Mouse (Mus musculus): ENCODE data around the gene Adarb2.

The Adarb2 gene

DNA sequence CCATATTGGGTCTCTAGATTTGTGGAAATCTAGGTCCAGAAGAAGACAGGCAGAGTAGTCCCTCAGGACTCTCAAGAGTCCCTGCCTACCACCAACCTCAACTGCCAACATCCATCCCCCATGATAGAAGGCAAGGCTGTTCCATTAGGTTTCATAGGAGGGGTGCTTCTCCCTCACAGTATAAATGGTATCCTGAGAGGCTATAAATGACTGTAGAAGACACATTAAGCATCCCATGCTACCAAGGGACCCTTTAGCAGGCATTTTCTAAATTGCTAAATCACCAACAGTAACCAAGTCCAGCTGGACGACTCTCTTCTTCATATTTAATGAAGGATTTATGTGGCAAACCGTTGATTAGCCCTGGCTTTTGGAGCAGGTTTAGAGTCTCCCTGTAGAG lies 446.6 kb downstream of the Adarb2 start:
- no peak for DNase-seq (ENCODE audit: low read depth in 2 of 2, low spot score in 2 of 2)

DNA sequence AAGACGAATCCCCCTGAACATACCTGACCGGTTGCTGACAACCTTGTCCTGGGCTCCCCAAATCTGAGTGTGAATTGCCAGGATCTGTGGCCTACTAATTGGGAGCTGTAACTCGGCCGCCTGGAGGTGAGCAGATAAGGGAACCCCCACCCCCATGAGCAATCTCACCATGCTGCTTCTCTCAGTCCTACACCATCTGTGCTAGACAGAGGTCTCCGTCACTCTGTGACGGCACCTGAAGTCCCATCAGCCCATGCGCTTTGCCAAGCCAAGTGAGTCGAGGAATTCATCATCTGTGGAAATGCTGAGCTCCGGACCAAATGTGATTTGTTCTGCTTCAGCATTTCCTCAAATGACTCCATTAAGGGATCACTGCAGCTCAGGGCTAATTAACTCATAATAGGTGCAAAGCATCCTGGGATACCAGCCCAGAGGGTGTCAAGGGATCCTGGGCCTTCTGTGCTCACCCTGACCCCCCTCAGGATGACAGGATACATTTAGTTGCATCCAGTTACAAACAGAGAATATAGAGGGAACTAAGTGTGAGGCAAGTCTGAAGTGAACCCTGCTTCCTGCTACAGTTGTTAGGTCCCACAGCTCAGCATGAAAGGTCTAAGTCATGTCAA lies 462.1 kb downstream of the Adarb2 start:
- no peak for DNase-seq (ENCODE audit: low read depth in 2 of 2, low spot score in 2 of 2)

DNA sequence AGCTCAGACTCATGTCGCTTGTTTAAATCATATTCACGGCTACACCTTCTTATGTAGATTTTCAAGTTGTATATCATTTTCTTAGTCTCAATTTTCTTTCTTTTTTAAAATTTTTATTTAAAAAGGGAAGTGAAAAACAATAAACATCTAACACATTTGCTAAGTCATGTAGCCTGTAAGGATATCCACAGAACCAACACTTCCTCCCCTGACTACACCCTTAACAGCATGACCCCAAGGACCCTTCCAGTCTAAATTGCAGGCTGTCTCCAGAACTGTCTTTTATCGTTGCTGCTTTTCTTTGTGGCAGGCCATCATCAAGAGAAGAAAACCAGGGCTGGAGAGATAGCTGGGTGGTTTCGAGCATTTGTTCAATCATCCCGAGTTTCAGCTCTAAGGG lies 474.5 kb downstream of the Adarb2 start:
- DNase-seq (ENCODE audit: low read depth in 2 of 2, low spot score in 2 of 2), result no peak

DNA sequence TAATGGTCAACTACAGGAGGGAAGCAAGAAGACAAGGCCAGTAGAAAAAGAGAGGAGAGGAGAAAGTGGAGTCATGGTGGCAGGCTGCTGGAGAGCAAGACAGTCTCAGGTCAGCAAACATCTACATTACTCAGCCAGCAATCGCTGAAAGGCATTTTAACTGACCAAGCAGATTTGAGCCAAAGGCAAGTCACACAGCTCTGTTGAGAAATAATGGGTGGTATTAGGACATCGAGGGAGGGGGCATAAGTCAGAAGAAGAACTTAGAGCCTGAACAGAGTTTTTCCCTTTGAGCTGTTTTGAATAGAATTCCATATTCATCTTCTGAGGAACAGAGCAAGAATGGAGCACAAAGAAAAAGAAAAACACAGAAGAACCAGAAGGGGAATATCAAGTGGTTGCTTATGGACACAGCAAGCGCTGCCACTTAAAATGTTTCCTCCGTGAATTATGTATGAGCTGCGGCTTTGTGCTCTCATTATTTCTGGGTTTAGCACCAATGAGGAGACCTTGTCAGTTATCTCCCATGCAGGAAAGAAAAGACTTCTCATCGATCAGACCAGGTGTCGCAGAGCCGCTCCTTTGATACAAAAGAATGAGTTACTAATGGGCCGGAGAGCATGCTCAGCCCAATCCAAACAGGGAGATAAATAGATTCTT lies 477.9 kb downstream of the Adarb2 start:
- no peak for DNase-seq (ENCODE audit: low read depth in 2 of 2, low spot score in 2 of 2)

DNA sequence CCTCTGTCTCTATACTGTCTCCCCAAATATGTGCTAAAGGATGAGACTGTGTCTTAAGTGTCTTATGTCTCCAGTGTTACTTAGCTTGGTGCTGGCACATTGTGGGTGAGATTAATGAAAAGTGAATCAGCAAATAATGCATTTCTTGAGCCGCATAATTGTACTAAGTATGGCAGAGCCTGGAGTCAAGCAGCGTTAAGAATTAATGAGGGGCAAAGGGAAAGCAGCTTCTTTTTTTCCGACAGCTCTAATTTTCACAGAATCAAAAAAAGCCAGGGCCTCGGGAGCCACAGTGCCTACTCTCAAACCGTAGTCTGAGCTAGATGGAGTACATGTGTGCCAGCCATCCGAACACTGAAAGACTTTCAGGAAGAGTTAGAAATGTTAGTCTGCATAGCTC lies 488.8 kb downstream of the Adarb2 start:
- no peak for DNase-seq (ENCODE audit: low read depth in 2 of 2, low spot score in 2 of 2)

DNA sequence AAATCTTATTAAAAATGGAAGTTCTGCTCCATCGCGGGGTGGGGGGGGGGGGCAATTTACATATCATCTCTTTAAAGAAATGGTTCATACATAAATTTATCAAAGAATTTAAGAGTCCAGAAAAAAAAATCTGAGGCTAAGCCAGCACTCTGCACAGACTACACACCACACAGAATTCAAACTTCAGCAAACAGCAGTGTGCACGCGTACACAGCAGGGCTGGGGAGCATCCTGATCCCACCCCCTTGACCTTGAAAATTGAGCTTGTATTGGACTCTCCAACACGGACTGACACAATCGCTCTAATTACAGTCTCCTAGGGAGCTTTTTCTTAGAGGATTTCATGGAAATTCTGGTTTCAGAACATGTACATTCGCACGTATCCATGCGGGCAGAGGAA lies 490.1 kb downstream of the Adarb2 start:
- DNase-seq (ENCODE audit: low read depth in 2 of 2, low spot score in 2 of 2), result no peak

DNA sequence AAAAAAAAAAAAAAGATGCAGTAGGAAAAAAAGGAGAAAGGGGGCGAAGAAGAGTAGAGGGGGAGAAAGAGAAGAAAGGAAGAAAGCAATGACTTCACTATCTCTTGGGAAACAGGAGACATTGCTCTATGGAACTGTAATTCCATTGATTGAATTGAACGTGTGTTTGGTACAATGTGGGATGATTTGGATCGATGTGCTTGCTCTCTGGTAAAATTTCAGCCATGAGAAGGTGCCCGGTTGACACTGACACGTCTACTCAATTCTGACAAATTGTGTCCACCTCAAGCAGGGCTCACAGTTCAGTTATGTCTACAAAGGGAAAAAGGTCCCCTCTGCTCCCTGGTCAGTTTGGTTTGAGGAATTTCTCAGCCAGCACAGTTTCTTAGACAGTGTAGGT lies 495.8 kb downstream of the Adarb2 start:
- no peak for DNase-seq (ENCODE audit: low read depth in 2 of 2, low spot score in 2 of 2)

DNA sequence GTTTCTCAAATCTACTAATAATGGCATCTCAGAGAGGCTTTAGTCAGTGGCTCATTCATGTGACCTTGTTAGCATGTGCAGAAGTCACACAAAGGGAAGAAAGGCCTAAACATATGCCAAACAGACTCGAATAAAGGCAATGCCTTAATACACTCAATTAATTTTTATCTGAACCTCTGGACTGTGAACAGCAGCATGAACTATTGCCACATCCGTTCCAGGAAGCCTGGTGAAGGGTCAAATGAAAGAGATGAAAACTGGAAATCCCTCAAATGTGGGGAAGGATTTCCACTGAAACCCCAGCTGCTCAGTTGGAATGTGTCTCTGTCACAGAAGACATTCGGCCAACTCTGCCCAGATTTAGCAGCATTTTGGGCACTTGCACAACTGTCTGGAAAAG lies 497.2 kb downstream of the Adarb2 start:
- DNase-seq (ENCODE audit: low read depth in 2 of 2, low spot score in 2 of 2), result no peak

DNA sequence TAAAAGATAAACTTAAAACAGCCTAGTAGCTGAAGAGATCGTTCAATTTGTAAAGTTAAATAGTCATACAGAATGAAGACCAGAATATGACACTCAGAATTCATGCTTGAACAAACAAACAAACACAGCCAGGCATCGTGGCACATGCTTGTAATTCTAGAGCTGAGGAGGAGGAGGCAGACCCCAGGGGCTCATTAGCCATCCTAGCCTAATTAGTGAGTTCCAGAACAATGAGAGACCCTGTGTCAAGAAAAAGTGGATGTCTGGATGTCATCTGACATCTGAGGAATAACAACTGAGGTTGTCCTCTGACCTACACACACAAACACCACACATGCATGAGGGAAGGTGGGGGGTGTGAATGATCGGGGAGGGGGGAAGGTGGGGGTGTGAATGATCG lies 498.3 kb downstream of the Adarb2 start:
- DNase-seq (ENCODE audit: low read depth in 2 of 2, low spot score in 2 of 2), result no peak

DNA sequence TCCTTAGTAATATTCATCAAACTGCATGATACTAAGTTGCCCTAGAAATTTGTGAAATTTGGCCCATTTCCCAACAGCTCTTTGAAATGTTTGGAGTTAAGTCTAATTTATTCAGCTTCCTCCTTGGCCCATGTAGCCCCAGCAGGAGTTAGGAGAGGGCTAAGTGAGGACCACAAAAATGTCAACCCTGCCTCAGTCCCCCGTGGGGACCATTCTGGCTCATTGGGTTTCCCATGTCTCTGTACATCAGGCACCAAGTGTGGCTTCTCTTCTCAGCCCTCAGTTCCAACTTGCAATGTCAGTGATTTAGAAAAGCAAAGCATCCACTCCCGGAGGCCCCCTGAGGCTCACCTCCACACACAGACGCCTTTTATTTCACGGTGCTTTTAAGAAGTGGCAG lies 502.6 kb downstream of the Adarb2 start:
- no peak for DNase-seq (ENCODE audit: low read depth in 2 of 2, low spot score in 2 of 2)

DNA sequence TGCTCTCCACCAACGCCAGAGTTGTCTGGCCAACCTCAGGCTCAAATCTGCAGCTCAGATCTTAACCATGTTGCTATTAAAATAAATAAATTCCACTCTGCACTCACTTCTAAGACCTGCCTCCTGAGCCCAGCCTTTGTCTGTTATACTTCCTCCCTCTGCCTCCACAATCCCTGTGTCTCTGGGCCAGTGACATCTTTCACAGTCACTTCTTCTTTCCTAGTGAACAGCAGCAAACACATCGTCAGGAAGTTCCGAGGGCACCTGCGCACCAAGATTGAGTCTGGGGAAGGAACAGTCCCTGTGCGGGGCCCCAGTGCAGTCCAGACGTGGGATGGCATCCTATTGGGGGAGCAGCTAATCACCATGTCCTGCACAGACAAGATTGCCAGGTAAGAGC lies 510.7 kb downstream of the Adarb2 start:
- no peak for DNase-seq (ENCODE audit: low read depth in 2 of 2, low spot score in 2 of 2)

DNA sequence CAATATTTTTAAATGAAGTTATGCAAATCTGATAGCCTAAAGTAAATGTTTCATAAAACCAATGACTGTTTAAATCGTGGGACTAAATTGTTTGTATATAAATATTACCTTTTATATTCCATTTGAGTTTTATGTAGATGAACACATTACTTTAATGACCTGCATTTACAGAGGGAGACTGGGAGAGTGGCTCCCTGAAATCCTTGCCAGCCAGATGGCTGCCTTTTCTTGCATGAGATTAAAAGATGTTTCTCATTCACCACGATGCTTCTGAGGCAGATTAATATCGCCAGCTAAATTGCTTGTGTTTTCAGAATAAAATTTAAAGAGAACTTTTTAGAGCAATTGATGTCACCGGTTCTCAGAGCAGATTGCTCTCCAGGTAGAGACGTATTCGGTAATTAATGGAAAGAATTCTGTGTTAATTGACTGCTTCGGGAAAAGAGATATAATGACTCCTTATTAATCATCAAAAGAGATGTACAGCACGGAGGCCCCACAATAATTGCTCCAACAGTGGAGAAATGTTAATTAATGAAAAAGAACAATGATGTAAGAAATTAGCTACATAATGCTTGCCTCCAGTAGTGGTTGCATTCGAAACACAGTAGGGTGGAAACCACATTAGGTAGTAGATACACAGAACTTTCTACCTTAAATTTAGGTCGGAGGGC lies 527.4 kb downstream of the Adarb2 start:
- no peak for DNase-seq (ENCODE audit: low read depth in 2 of 2, low spot score in 2 of 2)

DNA sequence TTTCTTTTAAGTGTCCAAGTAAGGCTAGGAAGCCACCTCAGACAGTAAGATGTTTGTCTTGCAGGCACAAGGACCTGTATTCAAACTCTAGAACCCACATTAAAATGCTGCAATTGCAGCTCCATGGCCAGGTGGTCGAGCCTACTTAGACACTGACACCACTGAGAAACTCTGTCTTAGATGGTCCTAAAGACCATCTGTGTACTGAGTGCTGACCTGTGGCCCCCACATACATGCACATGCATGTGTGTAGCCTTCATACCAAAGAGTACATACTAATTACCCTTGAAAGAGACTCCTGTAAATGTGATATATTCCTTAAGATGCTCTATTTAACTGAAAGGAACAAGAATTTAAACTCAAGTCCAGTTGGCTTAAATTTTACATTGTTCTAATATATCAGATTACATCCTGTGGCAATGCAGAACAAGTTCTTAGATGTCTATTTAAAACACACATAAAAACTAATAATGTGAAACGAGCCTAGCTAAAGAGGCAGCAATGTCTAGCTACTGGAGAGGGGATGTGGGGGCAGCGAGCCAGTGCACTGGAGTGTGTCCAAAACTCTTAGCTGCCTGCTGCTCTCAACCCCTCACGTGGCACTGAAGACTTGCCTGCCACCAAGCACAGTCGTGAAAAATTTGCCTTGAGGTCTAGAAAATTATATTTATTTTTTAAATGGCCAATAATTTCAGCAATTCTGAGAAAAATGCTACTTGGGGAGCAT lies 534.6 kb downstream of the Adarb2 start:
- no peak for DNase-seq (ENCODE audit: low read depth in 2 of 2, low spot score in 2 of 2)

DNA sequence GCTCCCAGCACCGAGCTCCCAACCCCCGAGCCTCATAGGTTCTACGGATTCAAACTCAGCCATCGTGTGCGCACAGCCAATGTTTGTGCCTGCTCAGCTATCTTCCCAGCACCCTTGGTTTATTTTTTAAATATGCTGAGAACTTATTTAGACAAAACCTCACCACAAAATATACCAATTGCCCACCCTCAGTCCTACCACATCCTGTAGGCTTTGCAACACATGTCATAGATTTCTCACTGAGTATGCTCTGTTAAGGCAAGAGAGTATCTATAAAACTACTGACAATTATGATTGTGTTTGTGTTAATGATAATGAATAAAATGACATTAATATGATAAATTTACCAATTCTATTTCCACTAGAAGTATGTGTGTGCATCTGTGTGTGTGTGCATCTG lies 540.1 kb downstream of the Adarb2 start:
- DNase-seq (ENCODE audit: low read depth in 2 of 2, low spot score in 2 of 2), result peak in 1 of 2 experiments; percentile 18

DNA sequence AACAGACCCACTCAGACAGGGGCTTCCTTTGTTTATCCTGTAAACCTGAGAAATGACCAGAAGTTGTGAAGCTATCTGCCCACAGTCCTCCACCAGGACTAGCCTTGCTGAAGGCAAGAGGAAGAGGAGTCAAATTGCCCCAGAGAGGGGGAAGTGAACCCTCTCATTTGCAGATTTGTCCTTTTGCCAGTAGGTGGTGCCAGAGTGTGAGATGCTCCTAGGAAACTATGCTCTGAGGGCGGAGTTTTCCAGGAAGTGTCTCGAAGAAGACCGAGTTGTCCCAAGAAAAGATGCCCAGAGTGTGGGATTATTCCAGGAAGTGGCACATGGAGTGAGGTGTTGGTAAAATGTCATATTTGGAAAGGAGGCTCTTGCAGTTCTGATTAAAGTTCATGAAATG lies 541.9 kb downstream of the Adarb2 start:
- peak in 1 of 2 experiments; percentile 5 for DNase-seq (ENCODE audit: low read depth in 2 of 2, low spot score in 2 of 2)

DNA sequence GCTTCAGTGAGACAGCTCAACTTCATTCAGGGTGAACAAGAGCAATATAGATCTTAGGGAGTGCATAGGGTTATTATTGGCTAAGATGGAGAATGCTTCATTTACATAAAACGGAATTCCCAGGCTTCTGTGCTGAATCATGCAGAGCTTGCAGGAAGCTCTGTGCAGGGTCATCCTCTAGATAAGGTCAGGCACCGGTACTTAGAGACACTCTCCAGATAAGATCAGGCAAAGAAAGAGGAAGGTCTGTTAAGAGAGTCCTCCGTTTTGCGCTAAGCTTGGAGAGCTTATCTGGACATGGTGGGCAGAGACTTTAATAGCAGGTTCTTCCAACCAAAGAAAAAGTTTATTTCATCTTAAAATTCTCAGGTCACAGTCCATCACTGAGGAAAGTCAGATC lies 542.9 kb downstream of the Adarb2 start:
- no peak for DNase-seq (ENCODE audit: low read depth in 2 of 2, low spot score in 2 of 2)

DNA sequence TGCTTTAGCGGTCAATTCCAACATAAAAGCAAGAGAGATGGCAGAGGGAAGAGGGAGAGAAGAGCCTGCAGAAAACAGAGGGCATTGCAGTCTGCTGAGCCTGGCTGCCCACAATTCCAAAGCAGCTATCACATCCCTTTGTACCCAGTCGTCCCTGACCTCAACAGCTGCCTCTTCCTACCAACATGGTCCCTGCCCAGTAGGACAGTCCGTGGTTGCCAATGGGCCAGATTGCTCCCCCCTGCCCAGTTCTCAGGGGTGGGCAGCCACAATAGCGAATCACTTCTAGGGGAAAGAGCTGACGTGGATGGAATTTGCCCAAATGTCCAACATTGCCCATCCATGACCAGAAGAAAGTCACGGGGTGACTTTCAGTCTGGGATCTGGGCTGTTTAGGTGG lies 546.8 kb downstream of the Adarb2 start:
- DNase-seq (ENCODE audit: low read depth in 2 of 2, low spot score in 2 of 2), result no peak

DNA sequence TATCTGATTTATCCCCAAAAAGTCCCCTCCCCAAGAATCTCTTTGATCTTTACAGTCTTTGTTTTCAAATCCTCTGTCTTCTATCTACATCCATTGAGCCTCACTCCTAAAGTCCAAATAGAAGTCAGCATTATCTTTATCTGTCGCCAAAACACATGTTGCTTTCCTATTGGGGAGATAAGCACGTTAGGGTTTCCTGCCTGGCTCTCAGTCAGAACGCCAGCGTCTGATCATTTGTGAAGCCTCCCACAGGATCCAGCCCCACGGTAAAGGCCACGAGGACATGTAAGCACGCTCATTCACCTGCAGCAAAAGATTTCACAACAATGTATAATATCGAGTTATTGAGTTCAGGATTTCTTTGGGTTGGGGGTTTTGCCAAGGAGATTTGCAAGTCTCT lies 558.3 kb downstream of the Adarb2 start:
- no peak for DNase-seq (ENCODE audit: low read depth in 2 of 2, low spot score in 2 of 2)

DNA sequence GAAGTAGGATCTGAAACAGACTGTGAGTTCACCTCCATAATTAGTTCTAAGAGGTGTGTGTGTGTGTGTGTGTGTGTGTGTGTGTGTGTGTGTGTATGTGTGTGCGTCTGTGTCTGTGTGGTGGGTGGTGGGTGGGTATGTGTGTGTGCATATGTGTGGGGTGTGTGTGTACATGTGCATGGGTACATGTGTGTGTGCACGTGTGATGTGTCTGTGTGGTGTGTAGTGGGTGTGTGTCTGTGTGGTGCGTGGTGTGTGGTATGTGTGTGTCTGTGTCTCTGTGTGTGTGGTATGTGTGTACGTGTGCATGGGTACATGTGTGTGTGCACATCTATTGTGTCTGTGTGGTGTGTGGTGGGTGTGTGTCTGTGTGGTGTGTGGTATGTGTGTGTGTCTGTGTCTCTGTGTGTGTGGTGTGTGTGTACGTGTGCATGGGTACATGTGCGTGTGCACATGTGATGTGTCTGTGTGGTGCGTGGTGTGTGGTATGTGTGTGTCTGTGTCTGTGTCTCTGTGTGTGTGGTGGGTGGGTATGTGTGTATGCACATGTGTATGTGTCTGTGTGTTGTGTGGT lies 567.1 kb downstream of the Adarb2 start:
- no peak for DNase-seq (ENCODE audit: low read depth in 2 of 2, low spot score in 2 of 2)

DNA sequence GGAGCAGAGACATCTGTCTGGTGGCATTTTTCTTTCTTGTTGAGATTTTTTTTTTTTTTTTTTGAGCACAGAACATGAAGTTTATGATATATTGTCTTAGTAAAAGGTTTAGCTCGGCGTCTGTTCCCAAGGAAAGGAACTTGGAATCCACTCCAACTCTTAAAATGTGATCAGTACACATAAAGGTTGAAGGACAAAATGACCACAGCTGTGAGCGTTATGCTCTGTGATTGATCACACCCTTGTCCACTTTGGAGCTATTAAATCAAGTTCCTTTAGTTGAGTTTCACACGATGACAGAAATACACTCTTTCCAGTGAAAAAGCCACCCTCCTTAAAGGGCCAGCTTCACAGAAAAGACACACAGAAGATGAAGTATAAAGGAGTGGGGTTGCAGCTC lies 568.0 kb downstream of the Adarb2 start:
- no peak for DNase-seq (ENCODE audit: low read depth in 2 of 2, low spot score in 2 of 2)

DNA sequence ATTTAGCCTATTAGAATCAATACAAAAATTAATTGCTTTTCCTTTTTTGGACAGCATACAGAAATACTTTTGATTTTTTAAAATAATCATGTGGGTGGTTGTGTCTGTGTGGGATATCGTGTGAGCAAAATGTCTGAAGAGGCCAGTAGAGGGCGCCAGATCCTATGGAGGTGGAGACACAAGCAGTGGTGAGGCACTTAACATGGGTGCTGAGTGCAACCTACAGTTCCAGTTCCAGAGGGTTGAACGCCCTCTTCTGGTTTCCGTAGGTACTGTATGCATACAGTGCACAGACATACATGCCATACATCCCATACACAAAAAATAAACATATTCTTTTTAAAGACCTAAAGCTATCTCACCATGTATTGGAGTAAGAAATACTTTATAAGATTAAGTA lies 577.8 kb downstream of the Adarb2 start:
- peak; percentile 55 to 60 for DNase-seq (ENCODE audit: low read depth in 2 of 2, low spot score in 2 of 2)

DNA sequence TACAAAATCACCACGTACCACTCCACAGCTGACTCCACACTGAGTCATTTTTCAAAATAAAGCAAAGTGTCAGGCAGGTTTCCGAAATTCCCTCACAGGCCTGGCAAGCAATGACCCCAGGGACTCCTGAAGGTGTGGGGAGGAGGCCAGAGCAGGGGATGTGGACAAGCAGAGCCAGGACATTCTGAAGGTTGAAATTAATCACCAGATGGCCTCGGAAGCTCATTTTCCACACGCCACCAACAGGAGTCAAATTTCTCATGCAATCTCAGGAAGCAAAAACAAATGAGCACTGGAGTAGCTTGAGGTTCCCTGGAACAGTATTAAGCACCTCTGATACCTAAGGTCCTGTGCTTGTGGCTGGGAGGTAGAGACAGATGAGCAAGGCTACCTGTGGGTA lies 580.0 kb downstream of the Adarb2 start:
- DNase-seq (ENCODE audit: low read depth in 2 of 2, low spot score in 2 of 2), result no peak
